Mouse (Mus musculus) midbrain, postnatal 0 days (tissue): Measurements from ENCODE around the gene Fxn. TPM values are rescaled to one million over a fixed set of nuclear protein-coding genes. Genes with fewer than 3 reads are reported as not detected.

Source experiments
- ATAC-seq: fragments of 200-750 bp; cut with Nextera tagmentation; 2 replicates; pipeline ENCODE4 v1.8.0; 2017; ENCODE audit warnings: moderate number of reproducible peaks, mild to moderate bottlenecking, moderate TSS enrichment, moderate library complexity; ENCODE audit not compliant: low FRiP score
- DNase-seq: peaks from one replicate; pipeline ENCODE4 v3.0.0-alpha.2; 2015; ENCODE audit warnings: low spot score
- H3K27ac ChIP-seq: fragments of 300-500 bp; sonication (generic); 2 replicates; pipeline ENCODE4 v1.5.1; 2014; ENCODE audit warnings: low read depth, mild to moderate bottlenecking, low read length, mixed read lengths
- H3K27me3 ChIP-seq: fragments of 300-500 bp; sonication (generic); 2 replicates; pipeline ENCODE4 v1.6.1; 2014; ENCODE audit warnings: low read length, control low read depth, mixed read lengths; ENCODE audit not compliant: insufficient read depth
- H3K36me3 ChIP-seq: fragments of 300-500 bp; sonication (generic); 2 replicates; pipeline ENCODE4 v1.6.1; 2014; ENCODE audit warnings: low read length, control low read depth, mixed read lengths; ENCODE audit not compliant: insufficient read depth
- H3K4me1 ChIP-seq: fragments of 300-500 bp; sonication (generic); 2 replicates; pipeline ENCODE4 v1.6.1; 2014; ENCODE audit warnings: mild to moderate bottlenecking, control low read depth, antibody characterized with exemption, low read length, mixed read lengths; ENCODE audit not compliant: insufficient read depth
- H3K4me2 ChIP-seq: fragments of 300-500 bp; sonication (generic); 2 replicates; pipeline ENCODE4 v1.6.1; 2014; ENCODE audit warnings: low read depth, mild to moderate bottlenecking, low read length, mixed read lengths; ENCODE audit not compliant: poor library complexity, severe bottlenecking
- H3K4me3 ChIP-seq: fragments of 300-500 bp; sonication (generic); 2 replicates; pipeline ENCODE4 v1.5.1; 2014; ENCODE audit warnings: low read depth, mild to moderate bottlenecking, low read length, moderate library complexity
- H3K9ac ChIP-seq: fragments of 300-500 bp; sonication (generic); replicated peaks from 2 replicates; pipeline ENCODE4 v1.6.1; 2014; ENCODE audit warnings: mild to moderate bottlenecking, low read length, moderate library complexity, mixed read lengths; ENCODE audit not compliant: poor library complexity, severe bottlenecking
- H3K9me3 ChIP-seq: fragments of 300-500 bp; sonication (generic); 2 replicates; pipeline ENCODE4 v1.6.1; 2016; ENCODE audit warnings: low read length, control low read depth
- CTCF ChIP-seq: IDR thresholded peaks from 2 replicates; pipeline ENCODE4 v1.5.1; 2016; ENCODE audit warnings: antibody characterized with exemption, mild to moderate bottlenecking
- WGBS: fragments of 180-500 bp; shearing (Covaris S2); extraction: QIAGEN DNeasy Blood & Tissue Kit; methylation state at CpG from one replicate; pipeline ENCODE4 v1.1.7; 2014; 5-methylcytosine and 5-hydroxymethylcytosine counted together
- polyA plus RNA-seq: library from polyadenylated mRNA; unstranded; fragments of >200 nt; fragmentation: Nextera tagmentation; extraction: Ambion mirVana; gene quantifications from 2 replicates; pipeline ENCODE4 v1.2.1, GENCODE M21; 2015
- total RNA-seq: library from RNA; depleted of rRNA; stranded (reverse); fragments of >200 nt; gene quantifications from 2 replicates; pipeline ENCODE4 v1.2.3, GENCODE M21; 2014

Fxn gene
- total and polyA plus RNA-seq, 2 experiments from 2014 or later = 25.4 to 42.5 TPM

DNA sequence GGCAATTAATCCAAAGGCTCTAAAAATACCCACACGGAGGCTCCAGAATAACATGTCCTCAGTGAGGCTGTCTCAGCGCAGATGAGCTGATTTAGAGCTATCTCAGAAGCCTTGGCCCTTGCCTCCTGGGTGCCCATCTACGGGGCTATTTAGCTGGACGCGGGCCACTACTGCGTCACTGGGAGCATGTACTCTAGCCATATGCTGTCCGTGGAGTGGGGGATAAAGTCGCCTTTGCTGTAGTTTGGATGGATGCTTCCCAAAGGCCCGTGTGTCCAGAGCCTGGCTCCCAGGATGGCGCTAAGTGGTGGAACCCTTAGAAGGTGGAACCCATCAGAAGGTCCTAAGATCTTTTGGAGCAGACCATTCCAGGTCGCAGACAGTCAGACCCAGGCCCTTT is 34.3 kb upstream of the Fxn start:
- no peak for TF ChIP-seq CTCF
- no peaks in the 10 kb centered on the region for H3K4me1 ChIP-seq
- DNase-seq = no peak
- no peak for ATAC-seq
- H3K27ac ChIP-seq = no peak overlapping the region
- H3K27me3 ChIP-seq = no peaks in the 10 kb centered on the region
- no peak overlapping the region for H3K9ac ChIP-seq
- WGBS = 94% methylated on average over 11 of the region's 11 CpGs
- H3K4me2 ChIP-seq = no peak overlapping the region
- H3K9me3 ChIP-seq = no peaks in the 10 kb centered on the region
- H3K4me3 ChIP-seq = no peak overlapping the region
- no peaks in the 10 kb centered on the region for H3K36me3 ChIP-seq

DNA sequence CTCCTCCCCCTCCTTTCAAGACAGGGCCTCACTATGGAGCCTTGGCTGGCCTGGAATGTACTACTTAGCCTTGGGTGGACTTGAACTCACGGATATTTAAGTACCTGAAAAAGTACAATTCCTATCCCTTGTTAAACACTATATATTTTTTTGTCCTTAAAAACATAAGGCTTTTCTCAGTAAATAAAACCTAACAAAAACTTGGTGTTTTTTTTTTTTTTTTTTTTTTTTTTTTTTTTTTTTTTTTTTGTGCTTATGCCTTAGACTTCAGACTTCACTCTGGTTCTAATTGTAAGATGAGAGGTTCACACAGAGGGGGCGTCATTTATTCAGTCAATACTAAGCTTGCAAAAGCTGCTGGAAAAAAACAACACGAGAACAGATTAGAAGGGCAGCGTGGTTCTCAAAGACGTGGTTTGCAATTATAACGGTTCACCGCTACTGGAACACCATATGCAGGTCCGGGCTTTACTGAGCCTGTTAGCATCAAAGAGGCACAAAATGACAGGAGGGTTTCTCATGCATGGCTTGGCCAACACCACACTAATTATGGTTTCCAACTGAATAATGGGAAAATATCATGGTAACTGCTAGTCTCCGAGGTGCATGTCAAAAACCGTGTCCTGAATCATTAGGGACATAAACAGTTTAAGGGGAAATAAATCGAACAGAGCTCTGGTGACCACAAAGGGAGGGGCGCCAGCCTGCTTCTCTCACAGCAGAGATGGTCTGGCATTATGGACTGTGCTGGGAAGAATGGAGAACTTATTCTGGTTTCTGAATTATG is 32.3 kb upstream of the Fxn start:
- no peaks in the 10 kb centered on the region for H3K27me3 ChIP-seq
- no peaks in the 10 kb centered on the region for H3K36me3 ChIP-seq
- H3K4me2 ChIP-seq = no peak overlapping the region
- DNase-seq (peak; percentile 90), ATAC-seq (no peak; the same call in 1 of the 2 replicates)
- no peaks in the 10 kb centered on the region for H3K4me1 ChIP-seq
- no peaks in the 10 kb centered on the region for H3K9me3 ChIP-seq
- WGBS = 26% methylated on average over 12 of the region's 12 CpGs
- no peak overlapping the region for H3K9ac ChIP-seq
- no peak for TF ChIP-seq CTCF
- no peak overlapping the region for H3K4me3 ChIP-seq
- no peak overlapping the region for H3K27ac ChIP-seq

DNA sequence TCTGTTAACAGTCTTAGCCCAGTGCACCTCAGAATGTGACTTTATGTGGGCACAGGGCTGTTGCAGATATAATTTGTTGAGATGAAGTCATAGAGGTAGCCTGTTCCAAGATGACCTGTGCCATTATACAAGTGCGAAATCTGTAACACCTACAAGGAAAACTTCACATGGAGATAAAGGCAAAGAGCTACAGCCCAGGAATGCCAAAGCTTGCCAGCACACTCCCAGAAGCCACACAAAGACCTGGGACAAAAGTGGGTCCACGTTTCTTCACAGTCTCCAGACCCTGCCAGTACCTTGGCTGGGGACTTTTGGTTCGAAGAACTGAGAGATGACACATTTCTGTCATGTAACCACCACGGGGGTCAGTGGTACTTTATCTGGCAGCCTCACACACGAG is 31.6 kb upstream of the Fxn start:
- Histone ChIP-seq H3K36me3 (no peaks in the 10 kb centered on the region), H3K27me3 (no peaks in the 10 kb centered on the region), H3K4me2 (no peak overlapping the region), H3K27ac (no peak overlapping the region), H3K4me3 (no peak overlapping the region), H3K9ac (no peak overlapping the region), H3K4me1 (no peaks in the 10 kb centered on the region), H3K9me3 (no peaks in the 10 kb centered on the region)
- no peak for TF ChIP-seq CTCF
- DNase-seq (no peak), ATAC-seq (no peak)
- 86% methylated on average over 5 of the region's 5 CpGs for whole genome bisulfite sequencing

DNA sequence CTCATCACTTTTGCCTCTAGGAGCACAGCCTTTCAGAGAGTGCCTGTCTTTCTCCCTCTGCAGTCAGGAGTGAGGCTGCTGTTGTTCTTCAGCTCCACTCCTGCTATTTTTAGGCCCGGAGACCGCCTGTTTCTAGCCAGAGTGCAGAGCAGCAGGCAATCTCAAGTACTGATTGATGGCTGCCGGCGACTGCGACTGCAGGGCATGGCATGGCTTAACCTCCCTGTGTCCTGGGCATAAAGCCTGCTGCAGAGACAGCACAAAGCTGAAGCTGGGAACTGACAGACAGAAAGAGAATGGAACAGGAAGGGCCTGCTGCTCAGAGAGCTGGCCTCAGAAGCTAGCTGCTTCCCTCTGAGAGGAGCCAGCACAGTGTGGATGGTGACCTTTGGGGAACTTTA is 27.9 kb upstream of the Fxn start:
- ATAC-seq = no peak; the same call in 1 of the 2 replicates
- 6% methylated on average over 5 of the region's 5 CpGs for WGBS
- no peak overlapping the region for H3K9ac ChIP-seq

DNA sequence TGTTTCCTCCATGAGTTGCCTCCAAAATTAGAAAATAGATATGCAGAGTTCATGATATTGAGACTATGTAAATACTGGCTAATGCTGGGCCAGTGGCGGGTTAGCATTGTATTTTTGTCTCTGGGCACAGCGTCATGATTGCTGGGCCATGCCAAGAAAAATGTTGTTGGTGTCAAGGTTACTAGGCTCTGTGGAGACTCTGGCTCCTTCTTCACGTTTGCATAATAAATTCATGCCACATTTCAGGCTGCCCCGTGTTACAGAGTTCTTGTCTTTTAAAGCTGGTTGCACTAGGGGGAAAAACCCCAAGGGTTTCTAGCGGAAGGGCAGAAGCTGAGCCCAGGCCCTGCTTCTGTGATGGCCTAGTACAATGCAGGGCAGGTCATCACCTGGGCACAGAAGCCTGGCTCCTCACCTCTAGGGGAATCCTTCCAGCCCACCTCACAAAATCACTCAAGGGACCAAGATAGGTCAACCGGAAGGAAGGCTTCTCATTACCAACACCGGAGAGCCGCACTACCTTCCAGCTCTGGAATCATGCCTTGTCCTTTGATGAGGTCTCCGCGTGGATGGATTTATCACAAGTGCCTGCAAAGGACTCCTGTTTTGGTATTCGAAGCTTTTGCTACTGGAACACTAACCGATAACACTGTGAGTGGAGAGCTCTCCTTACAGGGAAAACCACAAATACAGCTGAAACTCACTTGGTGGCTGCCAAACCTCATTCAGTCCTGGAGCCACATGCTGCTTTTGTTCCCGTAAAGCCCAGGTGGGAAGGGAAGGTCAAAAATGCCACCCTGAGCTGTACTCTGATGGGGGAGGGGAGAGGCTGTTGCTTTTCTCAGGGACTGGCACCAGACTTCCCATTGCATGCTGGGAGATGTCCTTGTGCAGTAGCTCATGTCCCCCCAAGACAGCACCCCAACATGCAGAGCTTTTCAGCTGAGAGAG is 27.1 kb upstream of the Fxn start:
- H3K36me3 ChIP-seq = no peaks in the 10 kb centered on the region
- TF ChIP-seq CTCF = no peak
- peak overlapping the region; percentile 52 for H3K27ac ChIP-seq
- WGBS = 69% methylated on average over 13 of the region's 13 CpGs
- no peak for ATAC-seq
- H3K4me2 ChIP-seq = no peak overlapping the region
- no peak overlapping the region for H3K9ac ChIP-seq
- no peaks in the 10 kb centered on the region for H3K27me3 ChIP-seq
- H3K9me3 ChIP-seq = no peaks in the 10 kb centered on the region
- no peak overlapping the region for H3K4me3 ChIP-seq
- DNase-seq = no peak
- no peaks in the 10 kb centered on the region for H3K4me1 ChIP-seq

More for the DNA sequence above, 27.9 kb upstream of the Fxn start:
- no peaks in the 10 kb centered on the region for H3K4me1 ChIP-seq
- TF ChIP-seq CTCF = no peak
- peak; percentile 52 for DNase-seq
- H3K9me3 ChIP-seq = no peaks in the 10 kb centered on the region
- no peaks in the 10 kb centered on the region for H3K36me3 ChIP-seq
- no peak overlapping the region for H3K4me3 ChIP-seq
- no peaks in the 10 kb centered on the region for H3K27me3 ChIP-seq
- no peak overlapping the region for H3K4me2 ChIP-seq
- peak overlapping the region; percentile 52 for H3K27ac ChIP-seq

DNA sequence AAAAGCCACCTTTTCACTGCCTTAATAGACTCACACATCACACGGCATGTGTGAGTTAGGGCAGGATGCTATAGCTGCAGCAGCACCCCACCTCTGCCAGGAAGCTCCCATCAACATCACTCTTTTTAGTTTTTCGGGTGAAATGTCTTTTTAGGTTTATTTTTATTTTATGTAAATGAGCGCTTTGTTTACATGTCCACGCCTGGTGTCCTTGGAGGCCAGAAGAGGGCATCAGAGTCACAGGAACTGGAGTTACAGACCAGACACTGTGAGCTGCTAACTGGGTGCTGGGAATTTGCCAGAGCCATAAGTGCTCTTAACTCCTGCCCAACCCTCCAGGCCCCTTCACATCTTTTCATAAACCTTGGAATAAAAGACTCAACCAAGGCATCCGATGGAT is 25.9 kb upstream of the Fxn start:
- no peak overlapping the region for H3K9ac ChIP-seq
- no peak overlapping the region for H3K4me3 ChIP-seq
- no peaks in the 10 kb centered on the region for H3K4me1 ChIP-seq
- ATAC-seq (no peak), DNase-seq (no peak)
- no peaks in the 10 kb centered on the region for H3K36me3 ChIP-seq
- H3K9me3 ChIP-seq = no peaks in the 10 kb centered on the region
- H3K4me2 ChIP-seq = no peak overlapping the region
- peak; percentile 33; the same call in 1 of the 2 replicates for TF ChIP-seq CTCF
- H3K27me3 ChIP-seq = no peaks in the 10 kb centered on the region
- no peak overlapping the region for H3K27ac ChIP-seq
- 95% methylated on average over 5 of the region's 5 CpGs for WGBS
